Mouse (Mus musculus) naive thymus-derived CD4-positive, alpha-beta T cell, adult 2 months (primary cell): ENCODE measurements around the gene Ptprt.
"Not testable (repeated sequence)": the region's sequence is repeated elsewhere in the genome, so short reads cannot be mapped to it uniquely, and the experiment has no call there.

Experiments used
- DNase-seq: peaks from one replicate; pipeline ENCODE4 v3.0.0-alpha.2; 2011; ENCODE audit warnings: low read depth

Ptprt gene

GRCm38 (mm10) chr2:162210564-162210963, 450.4 kb downstream of the Ptprt start:
- DNase-seq, result no peak

GRCm38 (mm10) chr2:162197316-162197715, 463.6 kb downstream of the Ptprt start:
- no peak for DNase-seq

GRCm38 (mm10) chr2:162182621-162183475, 478.1 kb downstream of the Ptprt start:
- DNase-seq, result no peak

GRCm38 (mm10) chr2:162181826-162182225, 479.1 kb downstream of the Ptprt start:
- no peak for DNase-seq

GRCm38 (mm10) chr2:162172529-162172928, 488.4 kb downstream of the Ptprt start:
- DNase-seq, result no peak

GRCm38 (mm10) chr2:162141845-162142411, 519.0 kb downstream of the Ptprt start:
- DNase-seq, result no peak

- DNase-seq, result not testable (repeated sequence)
These were observed 524.8 kb downstream of the Ptprt start for GRCm38 (mm10) chr2:162136176-162136575.

GRCm38 (mm10) chr2:162131607-162132304, 529.2 kb downstream of the Ptprt start:
- no peak for DNase-seq

GRCm38 (mm10) chr2:162129896-162130295, 531.1 kb downstream of the Ptprt start:
- no peak for DNase-seq

GRCm38 (mm10) chr2:162118041-162118440, 542.9 kb downstream of the Ptprt start:
- no peak for DNase-seq

- DNase-seq, result no peak
These were observed 578.6 kb downstream of the Ptprt start for GRCm38 (mm10) chr2:162082391-162082790.

- no peak for DNase-seq
These were observed 580.1 kb downstream of the Ptprt start for GRCm38 (mm10) chr2:162080717-162081398.

GRCm38 (mm10) chr2:162078571-162079280, 582.2 kb downstream of the Ptprt start:
- DNase-seq, result no peak

- DNase-seq, result no peak
These were observed 608.1 kb downstream of the Ptprt start for GRCm38 (mm10) chr2:162052816-162053215.

GRCm38 (mm10) chr2:162050198-162050597, 610.7 kb downstream of the Ptprt start:
- no peak for DNase-seq

- no peak for DNase-seq
These were observed 625.3 kb downstream of the Ptprt start for GRCm38 (mm10) chr2:162035615-162036014.

GRCm38 (mm10) chr2:162031636-162032035, 629.3 kb downstream of the Ptprt start:
- no peak for DNase-seq

- DNase-seq, result no peak
These were observed 659.9 kb downstream of the Ptprt start for GRCm38 (mm10) chr2:162001016-162001415.

- no peak for DNase-seq
These were observed 678.6 kb downstream of the Ptprt start for GRCm38 (mm10) chr2:161982311-161982710.

GRCm38 (mm10) chr2:161961179-161962163, 699.5 kb downstream of the Ptprt start:
- DNase-seq, result no peak
